Mouse (Mus musculus) neural tube, embryonic 10.5 days (tissue): ENCODE measurements around the gene Rhob.

Experiments
- DNase-seq: peaks from one replicate; pipeline ENCODE4 v3.0.0-alpha.2; 2017; ENCODE audit warnings: low spot score; ENCODE audit errors: extremely low spot score

The Rhob gene

GRCm38 (mm10) chr12:8499871-8500596 is at the start of gene Rhob:
Gene Rhob, minus strand, starts transcription at chr12:8500009.
- peak; percentile 92 for DNase-seq

- peak; percentile 74 for DNase-seq
Observed at GRCm38 (mm10) chr12:8547357-8547756, 47.5 kb upstream of the Rhob start.

DNA sequence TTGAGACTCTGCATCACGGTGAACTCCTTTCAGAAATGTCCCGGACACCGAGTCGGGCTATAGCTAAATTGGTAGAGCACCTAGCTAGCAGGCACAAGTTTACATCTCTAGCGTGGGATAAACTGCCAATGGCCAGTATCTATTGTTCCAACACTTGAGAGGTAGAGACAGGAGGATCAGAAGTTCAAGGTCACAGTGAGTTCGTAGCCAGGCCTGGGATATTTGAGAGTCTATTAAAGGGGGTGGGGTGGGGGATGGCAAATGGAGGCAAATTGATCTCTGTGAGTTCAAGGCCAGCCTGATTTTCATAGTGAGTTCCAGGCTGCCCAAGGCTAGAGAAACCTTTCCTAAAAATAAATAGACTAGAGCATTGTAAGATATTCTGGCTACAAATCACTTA is 47.0 kb upstream of the Rhob start:
- no peak for DNase-seq

DNA sequence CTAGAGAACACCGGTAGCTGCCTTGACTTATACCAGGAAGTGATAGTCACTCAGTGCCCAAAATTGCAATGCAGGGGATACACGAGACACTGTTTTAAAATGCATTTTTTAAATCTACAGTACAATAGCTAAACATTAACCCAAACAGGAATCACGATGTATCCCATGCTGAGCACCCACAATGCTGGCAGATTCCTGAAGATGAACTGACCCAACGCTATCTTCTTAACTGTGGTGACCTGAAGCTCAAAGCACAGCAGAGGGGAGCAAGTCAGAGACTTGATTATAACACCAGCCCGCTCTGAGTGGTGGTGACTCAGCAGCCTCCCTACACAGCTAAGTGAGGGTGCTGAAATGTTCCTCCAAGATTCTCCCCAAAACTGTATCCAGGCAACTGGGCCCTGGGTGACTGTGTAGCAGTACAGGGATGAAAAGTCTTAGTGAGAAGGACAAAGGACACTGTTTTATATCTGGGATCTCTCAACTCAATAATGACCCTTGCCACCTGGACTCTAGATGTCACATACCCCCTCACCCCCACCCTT is 45.3 kb upstream of the Rhob start:
- no peak for DNase-seq

DNA sequence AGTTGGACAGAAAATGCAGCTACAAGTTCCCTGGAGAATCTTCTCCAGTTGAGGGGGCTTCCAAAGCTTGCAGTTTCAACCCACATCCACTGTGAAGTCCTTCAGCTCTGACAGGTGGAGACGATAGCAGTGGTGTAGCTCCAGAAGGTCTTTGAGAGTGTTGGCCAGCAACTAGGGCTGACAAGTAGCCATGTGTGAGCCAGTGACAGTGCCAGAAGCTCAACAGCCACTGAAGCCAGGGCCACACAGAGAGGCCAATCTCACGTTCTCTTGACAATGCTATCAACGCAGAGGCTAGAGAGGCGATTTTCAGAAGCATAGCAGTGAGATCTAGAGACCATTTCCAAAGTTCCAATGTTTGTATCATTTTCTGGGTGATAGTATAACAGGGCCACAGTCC is 42.6 kb upstream of the Rhob start:
- no peak for DNase-seq

DNA sequence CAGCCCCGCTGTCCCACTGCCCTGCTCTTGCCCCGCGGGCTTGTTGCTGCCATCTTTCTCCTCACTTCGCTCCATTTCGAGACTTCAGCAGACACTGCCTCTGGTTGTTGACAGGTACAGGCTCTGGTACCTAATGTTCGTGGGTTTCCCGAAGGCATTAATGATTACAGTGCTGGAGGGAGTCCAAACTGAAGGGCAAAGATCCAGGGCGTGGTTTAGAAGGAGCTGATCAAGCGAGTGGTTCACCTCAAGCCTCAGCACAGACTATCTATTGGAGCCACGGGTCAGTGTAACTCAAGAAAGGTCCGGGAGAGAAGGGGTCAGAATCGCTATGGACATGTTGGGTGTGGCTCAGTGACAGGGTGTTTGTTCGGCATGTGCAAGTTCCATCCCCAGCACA is 39.7 kb upstream of the Rhob start:
- no peak for DNase-seq

- no peak for DNase-seq
Observed at GRCm38 (mm10) chr12:8537291-8537690, 37.5 kb upstream of the Rhob start.

DNA sequence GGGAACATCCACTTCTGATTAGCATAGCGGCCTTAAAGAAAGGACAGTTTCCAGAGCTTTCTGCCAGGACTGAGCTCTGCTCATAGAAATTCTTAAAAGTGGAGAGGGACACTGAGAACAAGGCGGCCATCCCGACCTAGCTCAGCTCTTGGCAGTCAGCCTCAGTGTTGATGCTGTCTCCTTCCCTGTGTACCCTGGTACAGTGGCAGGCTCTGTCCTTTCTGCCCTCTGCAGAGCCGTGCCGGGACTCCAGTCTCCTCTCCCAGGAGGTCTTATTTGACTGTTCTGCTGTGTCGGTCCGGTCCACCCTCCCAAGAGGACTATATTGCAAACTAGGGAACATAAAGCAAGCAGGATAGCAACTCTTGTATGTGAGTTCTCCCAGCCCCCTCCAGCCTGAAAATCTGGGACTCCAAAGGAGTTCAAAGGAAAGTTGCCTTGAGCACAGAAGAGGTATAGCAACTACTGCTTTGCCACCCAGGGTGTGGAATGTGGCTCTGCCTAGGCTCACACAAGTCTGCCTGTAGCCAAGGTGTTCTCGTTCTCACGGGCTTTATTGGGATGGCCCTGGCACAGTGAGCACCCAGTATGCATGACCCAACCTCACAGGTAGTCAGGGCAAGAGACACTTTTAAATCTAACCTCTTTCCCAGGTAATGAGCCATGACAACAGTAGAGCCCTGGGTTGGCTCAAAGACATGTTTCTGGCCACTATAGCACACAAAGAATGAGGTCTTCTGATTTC is 36.6 kb upstream of the Rhob start:
- no peak for DNase-seq

GRCm38 (mm10) chr12:8535596-8535995 is 35.8 kb upstream of the Rhob start:
- no peak for DNase-seq

- DNase-seq: no peak
Observed at GRCm38 (mm10) chr12:8534915-8535314, 35.1 kb upstream of the Rhob start.

- no peak for DNase-seq
Observed at GRCm38 (mm10) chr12:8527770-8528169, 28.0 kb upstream of the Rhob start.

DNA sequence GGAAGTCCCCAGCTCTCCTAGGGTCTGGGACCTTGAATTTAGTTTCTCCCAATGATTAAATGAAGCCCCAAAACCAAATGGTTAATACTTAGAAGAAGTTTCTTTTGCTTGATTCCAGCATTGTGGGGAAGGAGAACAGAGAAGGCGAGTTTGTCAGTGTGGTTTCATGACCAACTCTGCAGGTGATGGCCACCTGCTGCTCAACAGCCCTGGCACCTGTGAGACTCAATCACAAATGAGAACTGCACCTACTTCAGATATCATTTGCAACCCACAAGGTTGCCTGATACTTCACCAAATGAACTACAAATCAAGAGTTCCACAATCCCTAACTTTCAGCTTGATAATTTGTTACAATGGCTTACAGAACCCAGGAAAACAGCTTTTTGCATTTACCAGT is 27.4 kb upstream of the Rhob start:
- no peak for DNase-seq

GRCm38 (mm10) chr12:8524062-8524461 is 24.3 kb upstream of the Rhob start:
- no peak for DNase-seq

- no peak for DNase-seq
Observed at GRCm38 (mm10) chr12:8522711-8523110, 22.9 kb upstream of the Rhob start.

- peak; percentile 30 for DNase-seq
Observed at GRCm38 (mm10) chr12:8521375-8522047, 21.7 kb upstream of the Rhob start.

DNA sequence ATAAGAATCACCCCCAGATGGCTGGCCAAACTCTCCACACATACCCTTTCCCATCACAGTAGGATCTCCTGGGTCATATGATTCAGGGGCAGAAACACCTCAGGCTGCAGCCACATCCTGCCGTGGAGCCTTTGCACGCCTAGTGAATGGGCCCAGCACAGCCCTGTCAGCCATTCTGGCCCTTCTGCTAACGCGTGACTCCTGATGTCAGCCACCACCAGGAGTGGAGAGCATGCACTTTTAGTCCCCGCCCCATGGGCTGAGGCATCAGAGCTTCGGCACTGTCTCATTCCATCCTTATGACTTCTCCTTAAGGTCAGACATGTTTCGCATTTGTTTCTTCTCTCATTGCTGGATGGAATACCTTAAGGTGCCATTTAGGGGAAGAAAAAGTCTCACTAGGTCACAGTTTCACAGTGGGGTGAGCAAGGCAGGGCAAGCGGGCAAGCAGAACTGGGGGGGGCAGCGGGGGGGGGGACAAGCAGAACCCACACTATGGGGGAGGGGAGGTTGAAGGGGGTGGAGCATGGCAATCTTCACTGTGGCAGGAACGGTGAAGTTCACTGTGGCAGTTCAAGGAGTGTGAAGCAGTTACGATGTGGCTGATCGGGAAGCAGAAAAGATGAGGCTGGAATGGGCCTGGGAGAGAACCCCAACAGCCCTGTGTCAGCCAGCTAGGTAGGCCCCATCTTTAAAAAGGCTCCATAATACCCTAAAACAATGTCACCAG is 19.8 kb upstream of the Rhob start:
- no peak for DNase-seq

DNA sequence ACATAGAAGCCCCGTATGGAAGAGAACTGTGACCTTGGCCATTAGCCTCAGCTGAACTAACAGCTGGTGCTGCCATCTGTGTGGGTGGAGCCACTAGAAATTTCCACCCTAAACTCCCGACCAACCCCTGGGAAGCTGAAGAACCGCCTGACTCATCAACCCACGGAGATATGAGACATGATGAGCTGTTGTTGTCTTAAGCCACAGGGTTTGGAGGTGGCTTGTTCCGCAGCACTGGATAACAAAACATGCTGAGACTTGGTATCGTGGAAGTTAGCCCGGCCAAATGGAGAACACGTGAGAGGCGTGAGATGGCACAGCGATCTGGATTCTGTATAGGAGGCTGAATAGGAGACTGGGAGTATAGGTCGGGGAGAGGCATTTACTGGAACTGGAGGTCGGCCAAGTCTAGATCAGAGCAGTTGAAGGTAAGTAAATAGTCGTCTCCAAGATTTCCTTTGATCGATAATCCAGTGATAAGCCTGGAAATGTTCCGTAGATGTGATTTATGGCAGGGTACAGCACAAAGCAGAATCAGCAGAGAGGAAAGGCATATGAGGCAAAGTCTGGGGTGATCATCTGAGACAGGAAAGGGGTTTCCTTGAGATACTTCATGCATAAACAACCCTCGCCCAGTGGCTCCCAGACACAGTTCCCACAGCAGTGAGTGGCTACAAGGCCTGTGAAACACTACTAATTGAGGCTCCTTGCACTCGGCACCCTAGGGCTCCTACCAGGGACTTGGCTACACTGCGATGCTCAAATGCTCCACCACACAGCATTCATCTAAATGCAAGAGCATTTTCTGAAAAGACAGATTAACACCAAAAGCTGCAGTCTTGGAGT is 11.5 kb upstream of the Rhob start:
- DNase-seq: no peak

- DNase-seq: no peak
Observed at GRCm38 (mm10) chr12:8510317-8510988, 10.6 kb upstream of the Rhob start.

DNA sequence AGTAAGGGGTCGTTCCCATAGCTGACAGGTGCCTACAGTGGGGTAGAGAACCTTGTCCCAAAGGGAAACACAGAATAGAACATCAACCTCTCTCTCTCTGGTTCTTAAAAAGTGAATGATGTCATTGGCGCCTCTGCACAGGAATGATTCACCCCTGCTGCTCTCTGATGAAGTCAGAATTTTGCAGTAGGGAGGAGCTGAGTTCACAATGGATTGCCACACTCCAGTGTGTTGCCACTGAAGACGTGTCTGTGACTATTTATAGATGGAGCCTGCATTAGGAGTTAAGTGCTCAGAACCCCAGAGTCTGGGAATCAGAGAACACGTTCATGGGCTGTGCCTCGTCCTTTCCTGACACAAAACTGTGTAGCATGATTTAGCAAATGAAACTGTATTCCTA is 9.9 kb upstream of the Rhob start:
- DNase-seq: no peak
